Mouse (Mus musculus) erythroblast, adult 5-6 weeks (primary cell): ENCODE measurements around the gene Parp3. TPM values are rescaled to one million over a fixed set of nuclear protein-coding genes. Genes with fewer than 3 reads are reported as not detected.

Experiments
- ATAC-seq: replicated peaks from 2 replicates; pipeline ENCODE4 v1.8.0; 2016; ENCODE audit warnings: moderate number of reproducible peaks, mild to moderate bottlenecking, moderate TSS enrichment, inconsistent platforms; ENCODE audit not compliant: poor library complexity, low FRiP score, severe bottlenecking
- total RNA-seq, 2 experiments: library from RNA; stranded (forward) in 1 of 2; stranded (reverse) in 1 of 2; fragments of 150-400 nt in 1 of 2; fragments of 200-764, 138-1000 nt in 1 of 2; gene quantifications; 2 replicates each; pipeline versions ENCODE4 v1.2.3 to v1.2.4; 2015 to 2017; ENCODE audit warnings: low replicate concordance in 2 of 2

Gene Parp3
- total RNA-seq, 2 experiments from 2014 or later = 7.3 to 7.4 TPM

- no peak; the same call in 1 of the 2 replicates for ATAC-seq
Observed at GRCm38 (mm10) chr9:106447348-106447747, 29.4 kb downstream of the Parp3 start, which contains the start of the genes Abhd14b and Abhd14a. Gene Abhd14b, plus strand, starts transcription at chr9:106447459. Gene Abhd14a, minus strand, starts transcription at chr9:106447678.

GRCm38 (mm10) chr9:106444836-106445235, 31.9 kb downstream of the Parp3 start:
- ATAC-seq = no peak

- no peak for ATAC-seq
Observed at GRCm38 (mm10) chr9:106442680-106443079, 34.1 kb downstream of the Parp3 start.

- ATAC-seq = no peak
Observed at GRCm38 (mm10) chr9:106436566-106436965, 40.2 kb downstream of the Parp3 start.

GRCm38 (mm10) chr9:106433389-106433788, 43.4 kb downstream of the Parp3 start:
- no peak for ATAC-seq

GRCm38 (mm10) chr9:106430015-106430264, 46.8 kb downstream of the Parp3 start:
- 0 out of 2 replicates have a peak, but pooled peaks have one; percentile 4 for ATAC-seq

GRCm38 (mm10) chr9:106429221-106430014, 47.3 kb downstream of the Parp3 start, which contains the start of gene Rpl29:
Gene Rpl29, plus strand, starts transcription at chr9:106429454.
- peak; percentile 91 for ATAC-seq

GRCm38 (mm10) chr9:106428719-106429220, 48.0 kb downstream of the Parp3 start:
- ATAC-seq = peak; percentile 54

GRCm38 (mm10) chr9:106421865-106422160, 54.9 kb downstream of the Parp3 start:
- peak; percentile 88 for ATAC-seq

GRCm38 (mm10) chr9:106421033-106421864, 55.5 kb downstream of the Parp3 start:
- peak; percentile 51 for ATAC-seq

GRCm38 (mm10) chr9:106420608-106421007, 56.1 kb downstream of the Parp3 start:
- ATAC-seq = no peak

Other genes starting within 250 kb of the Parp3 start
- 72.5 and 82.2 TPM in 2 replicates for gene Alas1, start 228.3 kb downstream of the Parp3 start, total RNA-seq (2015; ENCODE audit: low replicate concordance)
- gene Alas1, start 228.3 kb downstream of the Parp3 start, total RNA-seq (2017; ENCODE audit: low replicate concordance) = 51.7 and 126 TPM in 2 replicates
- gene Poc1a, start 195.9 kb downstream of the Parp3 start, total RNA-seq (2015; ENCODE audit: low replicate concordance) = 3.5 and 4.4 TPM in 2 replicates
- 5.0 and 10.6 TPM in 2 replicates for gene Poc1a, start 195.9 kb downstream of the Parp3 start, total RNA-seq (2017; ENCODE audit: low replicate concordance)
- gene Dusp7, start 108.3 kb downstream of the Parp3 start, total RNA-seq (2015; ENCODE audit: low replicate concordance) = 17.5 and 19.9 TPM in 2 replicates
- 3.3 and 4.3 TPM in 2 replicates for gene Dusp7, start 108.3 kb downstream of the Parp3 start, total RNA-seq (2017; ENCODE audit: low replicate concordance)
- gene Rpl29, start 47.5 kb downstream of the Parp3 start, total RNA-seq (2015; ENCODE audit: low replicate concordance) = 553 and 845 TPM in 2 replicates
- gene Rpl29, start 47.5 kb downstream of the Parp3 start, total RNA-seq (2017; ENCODE audit: low replicate concordance) = 192 and 282 TPM in 2 replicates
- 0.77 and 4.2 TPM in 2 replicates for gene Acy1, start 38.6 kb downstream of the Parp3 start, total RNA-seq (2015; ENCODE audit: low replicate concordance)
- 4.5 and 7.4 TPM in 2 replicates for gene Acy1, start 38.6 kb downstream of the Parp3 start, total RNA-seq (2017; ENCODE audit: low replicate concordance)
- 2.5 TPM in 1 of 2 replicates, not detected in the other for gene Abhd14b, start 29.5 kb downstream of the Parp3 start, total RNA-seq (2015; ENCODE audit: low replicate concordance)
- gene Abhd14b, start 29.5 kb downstream of the Parp3 start, total RNA-seq (2017; ENCODE audit: low replicate concordance) = 0.26 TPM in 1 of 2 replicates, not detected in the other
- 0.77 and 7.3 TPM in 2 replicates for gene Abhd14a, start 29.3 kb downstream of the Parp3 start, total RNA-seq (2015; ENCODE audit: low replicate concordance)
- gene Abhd14a, start 29.3 kb downstream of the Parp3 start, total RNA-seq (2017; ENCODE audit: low replicate concordance) = 0.84 and 3.2 TPM in 2 replicates
- not detected in 2 replicates for gene Pcbp4, start 23.7 kb downstream of the Parp3 start, total RNA-seq (2015; ENCODE audit: low replicate concordance)
- not detected in 2 replicates for gene Pcbp4, start 23.7 kb downstream of the Parp3 start, total RNA-seq (2017; ENCODE audit: low replicate concordance)
- not detected in 2 replicates for gene Gpr62, start 11.0 kb downstream of the Parp3 start, total RNA-seq (2015; ENCODE audit: low replicate concordance)
- not detected in 2 replicates for gene Gpr62, start 11.0 kb downstream of the Parp3 start, total RNA-seq (2017; ENCODE audit: low replicate concordance)
- gene Rrp9, start 986 bp downstream of the Parp3 start, total RNA-seq (2015; ENCODE audit: low replicate concordance) = 3.5 and 4.6 TPM in 2 replicates
- 5.7 and 6.4 TPM in 2 replicates for gene Rrp9, start 986 bp downstream of the Parp3 start, total RNA-seq (2017; ENCODE audit: low replicate concordance)
- not detected in 2 replicates for gene Iqcf1, start 23.0 kb upstream of the Parp3 start, total RNA-seq (2015; ENCODE audit: low replicate concordance)
- not detected in 2 replicates for gene Iqcf1, start 23.0 kb upstream of the Parp3 start, total RNA-seq (2017; ENCODE audit: low replicate concordance)
- not detected in 2 replicates for gene Iqcf5, start 37.6 kb upstream of the Parp3 start, total RNA-seq (2015; ENCODE audit: low replicate concordance)
- gene Iqcf5, start 37.6 kb upstream of the Parp3 start, total RNA-seq (2017; ENCODE audit: low replicate concordance) = not detected in 2 replicates
- not detected in 2 replicates for gene Iqcf3, start 84.7 kb upstream of the Parp3 start, total RNA-seq (2015; ENCODE audit: low replicate concordance)
- not detected in 2 replicates for gene Iqcf3, start 84.7 kb upstream of the Parp3 start, total RNA-seq (2017; ENCODE audit: low replicate concordance)
- not detected in 2 replicates for gene Iqcf4, start 94.0 kb upstream of the Parp3 start, total RNA-seq (2015; ENCODE audit: low replicate concordance)
- not detected in 2 replicates for gene Iqcf4, start 94.0 kb upstream of the Parp3 start, total RNA-seq (2017; ENCODE audit: low replicate concordance)
- not detected in 2 replicates for gene Iqcf6, start 149.6 kb upstream of the Parp3 start, total RNA-seq (2015; ENCODE audit: low replicate concordance)
- gene Iqcf6, start 149.6 kb upstream of the Parp3 start, total RNA-seq (2017; ENCODE audit: low replicate concordance) = not detected in 2 replicates
- gene Grm2, start 179.1 kb upstream of the Parp3 start, total RNA-seq (2015; ENCODE audit: low replicate concordance) = not detected in 2 replicates
- gene Grm2, start 179.1 kb upstream of the Parp3 start, total RNA-seq (2017; ENCODE audit: low replicate concordance) = not detected in 2 replicates
- gene Tex264, start 209.0 kb upstream of the Parp3 start, total RNA-seq (2015; ENCODE audit: low replicate concordance) = 1.9 and 9.0 TPM in 2 replicates
- 8.8 and 10.9 TPM in 2 replicates for gene Tex264, start 209.0 kb upstream of the Parp3 start, total RNA-seq (2017; ENCODE audit: low replicate concordance)